Mouse (Mus musculus): ENCODE results near the gene Kcnk5. TPM values are rescaled to one million over a fixed set of nuclear protein-coding genes. Genes with fewer than 3 reads are reported as not detected.

Kcnk5 gene
- 3.8 and 4.2 TPM in 2 replicates for polyA plus RNA-seq (2015; fragmentation: Nextera tagmentation; extraction: Ambion mirVana)

GRCm38 (mm10) chr14:20181466-20181921, at the start of gene Kcnk5:
Gene Kcnk5, minus strand, starts transcription at chr14:20181809.

GRCm38 (mm10) chr14:20138484-20139355, 42.9 kb downstream of the Kcnk5 start, which contains the start of gene Saysd1:
Gene Saysd1, minus strand, starts transcription at chr14:20138534.

Other genes starting within 250 kb of the Kcnk5 start
- gene Gng2, start 204.2 kb downstream of the Kcnk5 start, polyA plus RNA-seq (2015; fragmentation: Nextera tagmentation; extraction: Ambion mirVana) = 20.8 and 24.3 TPM in 2 replicates
- gene Saysd1, start 43.3 kb downstream of the Kcnk5 start, polyA plus RNA-seq (2015; fragmentation: Nextera tagmentation; extraction: Ambion mirVana) = 12.7 and 13.0 TPM in 2 replicates
- gene Kcnk16, start 87.4 kb upstream of the Kcnk5 start, polyA plus RNA-seq (2015; fragmentation: Nextera tagmentation; extraction: Ambion mirVana) = not detected in 2 replicates
- gene Nudt13, start 112.9 kb upstream of the Kcnk5 start, polyA plus RNA-seq (2015; fragmentation: Nextera tagmentation; extraction: Ambion mirVana) = 5.9 and 7.9 TPM in 2 replicates
- 25.8 and 26.2 TPM in 2 replicates for gene Ecd, start 166.3 kb upstream of the Kcnk5 start, polyA plus RNA-seq (2015; fragmentation: Nextera tagmentation; extraction: Ambion mirVana)
- 22.8 and 23.1 TPM in 2 replicates for gene Fam149b, start 166.4 kb upstream of the Kcnk5 start, polyA plus RNA-seq (2015; fragmentation: Nextera tagmentation; extraction: Ambion mirVana)
- gene Dnajc9, start 207.1 kb upstream of the Kcnk5 start, polyA plus RNA-seq (2015; fragmentation: Nextera tagmentation; extraction: Ambion mirVana) = 34.1 and 40.4 TPM in 2 replicates
- gene Mrps16, start 211.8 kb upstream of the Kcnk5 start, polyA plus RNA-seq (2015; fragmentation: Nextera tagmentation; extraction: Ambion mirVana) = 62.8 and 71.1 TPM in 2 replicates

All from urinary bladder, postnatal 0 days (tissue).